Mouse (Mus musculus) lung, embryonic 16.5 days (tissue): ENCODE data around the gene Kif21b. TPM values are rescaled to one million over a fixed set of nuclear protein-coding genes. Genes with fewer than 3 reads are reported as not detected.

ENCODE experiments used
- ATAC-seq: fragments of 200-750 bp; cut with Nextera tagmentation; 2 replicates; pipeline ENCODE4 v1.8.0; 2017; ENCODE audit warnings: low read depth, mild to moderate bottlenecking, moderate library complexity
- H3K27ac ChIP-seq: fragments of 300-500 bp; sonication (generic); 2 replicates; pipeline ENCODE4 v1.5.1; 2014; ENCODE audit warnings: mild to moderate bottlenecking, control low read depth, low read length
- H3K27me3 ChIP-seq: fragments of 300-500 bp; sonication (generic); 2 replicates; pipeline ENCODE4 v1.6.1; 2014; ENCODE audit warnings: low read depth, low read length, mixed read lengths; ENCODE audit not compliant: control insufficient read depth, insufficient read depth
- H3K36me3 ChIP-seq: fragments of 300-500 bp; sonication (generic); 2 replicates; pipeline ENCODE4 v1.6.1; 2014; ENCODE audit warnings: low read length; ENCODE audit not compliant: control insufficient read depth, insufficient read depth
- H3K4me1 ChIP-seq: fragments of 300-500 bp; sonication (generic); replicated peaks from 2 replicates; pipeline ENCODE4 v1.6.1; 2014; ENCODE audit warnings: low read length, mixed read lengths; ENCODE audit not compliant: control insufficient read depth, insufficient read depth
- H3K4me2 ChIP-seq: fragments of 300-500 bp; sonication (generic); 2 replicates; pipeline ENCODE4 v1.6.1; 2014; ENCODE audit warnings: low read depth, low read length, control low read depth
- H3K4me3 ChIP-seq: fragments of 300-500 bp; sonication (generic); 2 replicates; pipeline ENCODE4 v1.5.1; 2014; ENCODE audit warnings: mild to moderate bottlenecking, low read length, control low read depth
- H3K9ac ChIP-seq: fragments of 300-500 bp; sonication (generic); 2 replicates; pipeline ENCODE4 v1.6.1; 2014; ENCODE audit warnings: low read length, control low read depth
- H3K9me3 ChIP-seq: fragments of 300-500 bp; sonication (generic); 2 replicates; pipeline ENCODE4 v1.6.1; 2016; ENCODE audit warnings: low read length; ENCODE audit not compliant: control insufficient read depth
- whole genome bisulfite sequencing: fragments of 180-500 bp; shearing (Covaris S2); extraction: QIAGEN DNeasy Blood & Tissue Kit; methylation state at CpG from one replicate; pipeline ENCODE4 v1.1.7; 2014; 5-methylcytosine and 5-hydroxymethylcytosine counted together
- polyA plus RNA-seq: library from polyadenylated mRNA; unstranded; fragments of >200 nt; fragmentation: Nextera tagmentation; extraction: Ambion mirVana; gene quantifications from 2 replicates; pipeline ENCODE4 v1.2.1, GENCODE M21; 2015

The Kif21b gene
- polyA plus RNA-seq: 2.2 and 2.6 TPM in 2 replicates

GRCm38 (mm10) chr1:136130951-136131558, at the start of gene Kif21b:
Kif21b (plus strand) TSS chr1:136131389.
- WGBS: under 1% methylated on average over 40 of the region's 42 CpGs
- peaks cover 70% of the 10 kb centered on the region for H3K4me1 ChIP-seq

GRCm38 (mm10) chr1:136085988-136086685, 45.1 kb upstream of the Kif21b start:
- Histone ChIP-seq H3K4me1 (no peaks in the 10 kb centered on the region; the same call in 1 of the 2 replicates), H3K4me3 (no peak overlapping the region), H3K36me3 (no peaks in the 10 kb centered on the region), H3K4me2 (no peak overlapping the region), H3K27me3 (peaks cover 3% of the 10 kb centered on the region; the same call in 1 of the 2 replicates), H3K9me3 (peaks cover 7% of the 10 kb centered on the region; the same call in 1 of the 2 replicates), H3K9ac (no peak overlapping the region), H3K27ac (no peak overlapping the region)
- WGBS: 56% methylated on average over 3 of the region's 3 CpGs
- ATAC-seq: peak; percentile 43; the same call in 1 of the 2 replicates

More at GRCm38 (mm10) chr1:136130951-136131558, at the start of gene Kif21b:
- no peaks in the 10 kb centered on the region for H3K36me3 ChIP-seq
- H3K27me3 ChIP-seq: no peaks in the 10 kb centered on the region
- peak within 1 kb of the TSS; percentile 74 for H3K4me3 ChIP-seq
- no peaks in the 10 kb centered on the region for H3K9me3 ChIP-seq
- ATAC-seq: peak; percentile 90
- peak within 1 kb of the TSS; percentile 78 for H3K9ac ChIP-seq
- H3K4me2 ChIP-seq: peak within 1 kb of the TSS; percentile 100
- peak within 1 kb of the TSS; percentile 59 for H3K27ac ChIP-seq

- no peaks in the 10 kb centered on the region; the same call in 1 of the 2 replicates for H3K4me1 ChIP-seq
- H3K9me3 ChIP-seq: no peaks in the 10 kb centered on the region
- no peak overlapping the region for H3K4me3 ChIP-seq
- 71% methylated on average over 9 of the region's 9 CpGs for WGBS
- ATAC-seq: no peak
- H3K9ac ChIP-seq: no peak overlapping the region
- no peak overlapping the region for H3K4me2 ChIP-seq
- no peaks in the 10 kb centered on the region for H3K36me3 ChIP-seq
- no peak overlapping the region for H3K27ac ChIP-seq
- peaks cover 3% of the 10 kb centered on the region; the same call in 1 of the 2 replicates for H3K27me3 ChIP-seq
These were observed 41.6 kb upstream of the Kif21b start for GRCm38 (mm10) chr1:136089368-136090165.

GRCm38 (mm10) chr1:136093726-136094125, 37.5 kb upstream of the Kif21b start:
- Histone ChIP-seq H3K4me3 (no peak overlapping the region), H3K4me2 (no peak overlapping the region), H3K4me1 (no peaks in the 10 kb centered on the region), H3K9ac (no peak overlapping the region), H3K27me3 (0 out of 2 replicates have a peak, but pooled peaks cover under 1% of the 10 kb centered on the region), H3K36me3 (no peaks in the 10 kb centered on the region), H3K27ac (no peak overlapping the region), H3K9me3 (no peaks in the 10 kb centered on the region)
- WGBS: 64% methylated on average over 3 of the region's 3 CpGs
- no peak for ATAC-seq

GRCm38 (mm10) chr1:136094807-136095206, 36.4 kb upstream of the Kif21b start:
- H3K36me3 ChIP-seq: no peaks in the 10 kb centered on the region
- no peak overlapping the region for H3K27ac ChIP-seq
- no peak for ATAC-seq
- no peaks in the 10 kb centered on the region for H3K4me1 ChIP-seq
- no peak overlapping the region for H3K9ac ChIP-seq
- no peak overlapping the region for H3K4me3 ChIP-seq
- H3K4me2 ChIP-seq: no peak overlapping the region
- H3K9me3 ChIP-seq: no peaks in the 10 kb centered on the region; the same call in 1 of the 2 replicates
- WGBS: 67% methylated on average over 5 of the region's 5 CpGs
- no peaks in the 10 kb centered on the region for H3K27me3 ChIP-seq

GRCm38 (mm10) chr1:136102094-136102493, 29.1 kb upstream of the Kif21b start:
- Histone ChIP-seq H3K36me3 (no peaks in the 10 kb centered on the region), H3K4me3 (no peak overlapping the region), H3K9me3 (no peaks in the 10 kb centered on the region; the same call in 1 of the 2 replicates), H3K4me2 (no peak overlapping the region), H3K4me1 (no peaks in the 10 kb centered on the region), H3K27me3 (no peaks in the 10 kb centered on the region), H3K9ac (no peak overlapping the region), H3K27ac (no peak overlapping the region)
- WGBS: 63% methylated on average over 4 of the region's 4 CpGs
- no peak for ATAC-seq

- no peaks in the 10 kb centered on the region for H3K4me1 ChIP-seq
- no peak for ATAC-seq
- no peaks in the 10 kb centered on the region for H3K36me3 ChIP-seq
- no peak overlapping the region for H3K4me3 ChIP-seq
- no peaks in the 10 kb centered on the region; the same call in 1 of the 2 replicates for H3K9me3 ChIP-seq
- no peak overlapping the region for H3K4me2 ChIP-seq
- WGBS: 63% methylated on average over 3 of the region's 3 CpGs
- H3K27ac ChIP-seq: no peak overlapping the region
- no peaks in the 10 kb centered on the region for H3K27me3 ChIP-seq
- H3K9ac ChIP-seq: no peak overlapping the region
These were observed 28.6 kb upstream of the Kif21b start for GRCm38 (mm10) chr1:136102551-136102950.

- Histone ChIP-seq H3K27me3 (no peaks in the 10 kb centered on the region), H3K4me3 (no peak overlapping the region), H3K4me1 (no peaks in the 10 kb centered on the region), H3K36me3 (no peaks in the 10 kb centered on the region), H3K4me2 (no peak overlapping the region), H3K27ac (no peak overlapping the region), H3K9ac (no peak overlapping the region), H3K9me3 (no peaks in the 10 kb centered on the region; the same call in 1 of the 2 replicates)
- WGBS: 60% methylated on average over 2 of the region's 2 CpGs
- ATAC-seq: no peak
These were observed 28.2 kb upstream of the Kif21b start for GRCm38 (mm10) chr1:136102981-136103380.

GRCm38 (mm10) chr1:136103696-136104095, 27.5 kb upstream of the Kif21b start:
- H3K4me1 ChIP-seq: no peaks in the 10 kb centered on the region
- 75% methylated on average over 7 of the region's 7 CpGs for WGBS
- H3K9ac ChIP-seq: no peak overlapping the region
- no peak overlapping the region for H3K4me3 ChIP-seq
- no peaks in the 10 kb centered on the region; the same call in 1 of the 2 replicates for H3K9me3 ChIP-seq
- H3K4me2 ChIP-seq: no peak overlapping the region
- H3K27ac ChIP-seq: no peak overlapping the region
- ATAC-seq: no peak
- no peaks in the 10 kb centered on the region for H3K27me3 ChIP-seq
- H3K36me3 ChIP-seq: no peaks in the 10 kb centered on the region
